Mouse (Mus musculus): Measurements from ENCODE around the gene Aldh1a2.

Aldh1a2 gene

DNA sequence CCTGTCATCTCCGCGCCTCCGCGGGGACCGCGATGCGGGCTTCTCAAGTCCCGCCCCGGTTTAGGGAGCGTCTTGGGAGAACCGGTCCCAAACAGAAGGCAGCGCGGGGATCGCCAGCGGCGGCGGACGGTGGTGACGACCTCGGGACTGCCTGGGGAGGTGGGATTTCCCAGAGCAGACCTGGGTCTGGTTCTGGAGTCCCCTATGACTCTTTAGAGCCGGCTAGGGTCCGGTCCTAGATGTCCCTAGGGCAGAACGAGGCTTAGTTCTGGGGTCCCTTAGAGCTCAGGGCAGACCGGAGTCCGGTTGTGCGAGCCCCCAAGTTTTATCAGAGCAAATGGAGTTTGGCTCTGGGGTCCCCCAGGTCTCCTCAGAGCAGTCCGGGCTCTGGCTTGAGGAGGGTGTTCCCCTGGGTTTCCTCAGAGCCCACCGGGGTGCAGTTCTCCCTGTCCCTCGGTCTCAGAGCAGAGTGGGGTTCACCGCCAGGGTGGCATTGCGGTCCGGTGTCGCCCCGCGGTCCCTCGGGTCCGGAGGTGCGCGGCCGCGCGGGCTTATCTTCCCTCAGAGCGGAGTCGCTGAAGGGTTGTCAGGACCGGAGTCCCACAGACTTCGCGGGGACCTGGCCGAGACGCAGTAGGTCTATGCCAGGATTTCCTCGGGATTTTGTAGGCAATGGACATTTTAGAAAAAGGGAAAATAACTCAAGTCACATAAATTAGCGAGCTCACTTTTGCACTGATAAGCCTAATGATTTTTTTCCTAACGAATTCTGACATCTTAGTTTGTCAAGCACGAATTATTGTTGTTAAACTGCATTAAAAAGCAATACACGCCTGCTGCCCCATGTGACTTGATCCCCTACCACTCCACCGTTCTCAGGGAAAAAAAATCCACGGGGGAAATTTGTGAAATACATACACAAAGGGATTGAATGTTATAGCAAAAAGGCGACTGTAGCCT lies 727 bp downstream of the Aldh1a2 start:
- no peak for DNase-seq (ENCODE audit: low read depth)

DNA sequence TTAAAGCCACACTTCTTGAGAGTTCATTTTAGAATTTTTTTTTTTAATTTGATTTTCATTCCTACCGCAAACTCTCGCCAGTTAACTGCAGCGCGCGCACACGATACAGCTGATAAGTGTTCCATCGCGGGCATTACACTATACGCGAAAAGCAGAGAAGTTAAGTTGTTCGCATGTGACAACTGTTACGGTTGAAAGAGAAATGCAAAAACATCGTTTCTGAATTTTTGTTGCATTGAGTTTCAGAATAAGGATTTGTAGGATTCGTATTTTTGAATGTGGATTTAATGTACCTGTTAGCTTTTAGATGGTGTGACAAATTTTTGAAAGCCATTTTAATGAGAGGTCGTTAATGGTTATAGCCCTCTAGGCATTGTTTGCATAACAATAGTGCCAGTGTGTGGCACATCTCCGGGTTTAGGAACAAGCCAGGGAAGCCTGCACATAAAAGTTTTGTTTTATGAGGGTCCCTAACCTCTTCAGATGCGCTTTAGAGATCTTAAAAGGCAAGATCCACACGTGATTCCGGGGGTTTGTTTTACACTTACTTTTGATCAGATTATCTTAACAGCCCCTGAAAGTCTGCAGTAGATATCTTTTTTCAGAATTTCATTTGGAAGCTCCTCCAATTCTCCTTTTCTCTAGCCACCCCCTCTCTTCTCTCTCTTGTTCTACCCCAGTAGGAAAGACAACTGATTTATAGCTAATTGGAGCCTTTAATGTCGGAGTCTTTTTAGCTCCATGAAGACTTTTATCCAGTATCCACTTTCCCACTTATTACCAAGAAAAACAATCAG lies 1.6 kb downstream of the Aldh1a2 start:
- no peak for DNase-seq (ENCODE audit: low read depth)

DNA sequence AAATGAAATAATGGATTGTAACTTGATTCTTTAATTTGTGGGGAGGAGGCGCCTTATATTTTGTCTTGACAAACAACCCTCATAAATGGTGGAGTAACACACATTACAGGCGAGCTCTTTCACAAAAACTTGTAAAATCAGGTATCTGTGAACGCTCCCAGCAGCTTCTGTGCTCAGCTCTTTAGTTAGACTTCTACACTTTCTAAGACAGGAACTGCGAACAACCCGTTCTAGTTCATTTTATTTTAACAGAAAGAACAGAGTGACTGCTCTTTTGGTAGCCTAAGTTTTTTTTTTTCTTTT lies 2.2 kb downstream of the Aldh1a2 start:
- no peak for DNase-seq (ENCODE audit: low read depth)

DNA sequence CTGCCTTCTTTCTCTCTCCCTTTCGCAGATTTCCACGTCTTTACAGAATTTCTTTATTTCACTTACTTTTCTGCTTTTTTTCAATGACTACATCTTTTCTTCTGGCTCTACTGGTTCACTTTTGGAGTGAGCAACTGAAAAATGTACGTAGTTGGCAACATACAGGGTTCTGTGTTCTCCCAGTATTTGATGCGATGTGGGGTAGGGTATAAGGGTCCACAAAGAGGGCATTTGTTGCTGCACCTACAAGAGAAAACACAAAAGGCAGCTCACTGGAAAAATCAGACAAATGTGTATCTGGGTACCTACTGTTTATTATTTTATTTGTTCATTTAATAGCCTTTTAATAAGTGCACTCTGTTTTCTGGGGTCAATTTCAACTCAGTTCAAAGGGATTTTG lies 3.6 kb downstream of the Aldh1a2 start:
- no peak for DNase-seq (ENCODE audit: low read depth)

DNA sequence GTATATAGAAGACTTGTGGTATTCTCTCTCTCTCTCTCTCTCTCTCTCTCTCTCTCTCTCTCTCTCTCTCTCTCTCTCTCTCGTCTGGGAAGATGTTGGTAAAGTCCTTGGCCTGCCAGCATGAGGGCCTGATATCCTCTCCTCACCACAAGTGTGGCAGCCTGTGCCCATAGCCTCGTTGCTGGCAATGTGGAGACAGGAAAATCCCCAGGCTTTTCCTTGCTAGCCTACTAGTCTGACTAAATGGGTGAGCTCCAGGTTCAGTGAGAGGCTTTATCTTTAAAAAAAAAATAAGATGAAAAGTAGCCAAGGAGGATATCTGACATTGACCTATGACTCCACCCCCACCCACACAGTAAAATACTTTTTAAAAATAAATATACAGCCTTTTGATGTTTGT lies 4.8 kb downstream of the Aldh1a2 start:
- no peak for DNase-seq (ENCODE audit: low read depth)

DNA sequence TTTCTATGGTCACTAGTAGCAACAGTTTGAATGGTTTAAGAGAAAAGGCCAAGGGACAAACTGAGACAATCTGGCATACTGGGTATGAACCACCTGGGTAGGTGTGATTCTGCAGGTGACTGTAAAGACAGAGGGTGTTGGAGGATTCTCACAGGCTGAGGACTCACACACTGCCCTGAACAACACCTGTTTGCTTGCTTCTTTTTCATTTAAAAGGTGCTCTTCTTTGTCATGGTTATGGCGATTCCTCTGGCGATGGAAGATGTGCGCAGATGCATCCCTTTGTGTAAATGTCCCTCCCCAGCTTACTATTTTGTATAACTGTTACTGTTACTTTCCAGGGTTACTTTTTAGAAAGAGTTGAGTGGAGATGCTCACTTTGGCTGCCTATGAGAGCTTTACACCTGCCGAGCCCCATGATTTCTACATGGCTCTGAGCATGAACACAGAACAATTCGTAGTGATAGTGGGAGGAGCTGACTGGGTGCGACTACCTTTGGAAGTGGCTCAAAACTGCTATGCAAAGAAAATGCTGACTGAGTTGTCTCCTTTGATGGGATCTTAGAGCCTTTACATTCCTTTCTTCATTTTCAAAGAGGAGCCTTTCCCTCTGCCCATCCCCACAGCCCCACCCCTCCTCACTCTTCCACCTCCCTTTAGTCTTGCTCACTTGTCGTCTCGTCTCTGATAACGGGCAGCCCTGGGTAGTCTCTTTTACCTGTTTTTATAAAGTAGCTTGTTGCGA lies 11.8 kb downstream of the Aldh1a2 start:
- no peak for DNase-seq (ENCODE audit: low read depth)

DNA sequence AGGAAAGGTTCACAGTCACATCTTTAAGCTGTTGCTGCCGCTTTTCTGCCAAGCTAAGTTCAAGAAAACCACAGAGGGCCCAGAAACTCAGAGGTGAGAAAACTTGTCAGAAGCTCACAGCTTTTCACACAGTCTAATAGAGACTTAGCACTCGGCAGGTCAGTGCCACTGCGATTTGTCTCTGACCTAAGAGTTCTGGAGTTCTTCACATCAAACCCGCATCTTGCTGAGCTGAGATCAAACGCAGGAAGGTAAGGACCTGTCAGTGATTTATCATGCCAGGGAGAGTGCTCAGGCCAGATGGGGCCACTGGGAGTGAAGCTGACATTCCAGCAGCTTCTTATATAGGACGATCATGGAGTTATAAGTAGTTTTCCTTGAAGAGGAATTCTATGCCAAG lies 14.4 kb downstream of the Aldh1a2 start:
- no peak for DNase-seq (ENCODE audit: low read depth)

DNA sequence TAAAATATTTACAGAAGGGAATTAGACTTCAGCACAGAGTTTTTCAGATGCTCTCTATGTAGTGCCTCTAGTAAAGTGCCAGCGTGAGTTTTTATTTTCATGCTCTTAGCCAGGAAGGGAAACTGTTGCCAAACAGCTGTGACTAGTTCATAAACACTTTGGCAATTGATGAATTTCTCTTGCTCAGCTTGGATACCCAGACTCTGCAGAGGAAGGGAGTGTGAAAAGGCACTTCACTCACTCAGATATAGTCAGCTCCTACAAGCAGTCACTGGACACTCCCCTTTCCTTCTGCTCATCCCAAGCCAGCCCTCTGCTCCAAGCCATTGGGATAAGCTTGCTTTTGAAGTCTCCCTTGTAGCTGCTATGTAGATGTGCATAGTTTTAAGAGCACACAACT lies 21.0 kb downstream of the Aldh1a2 start:
- DNase-seq (ENCODE audit: low read depth): peak; percentile 1

DNA sequence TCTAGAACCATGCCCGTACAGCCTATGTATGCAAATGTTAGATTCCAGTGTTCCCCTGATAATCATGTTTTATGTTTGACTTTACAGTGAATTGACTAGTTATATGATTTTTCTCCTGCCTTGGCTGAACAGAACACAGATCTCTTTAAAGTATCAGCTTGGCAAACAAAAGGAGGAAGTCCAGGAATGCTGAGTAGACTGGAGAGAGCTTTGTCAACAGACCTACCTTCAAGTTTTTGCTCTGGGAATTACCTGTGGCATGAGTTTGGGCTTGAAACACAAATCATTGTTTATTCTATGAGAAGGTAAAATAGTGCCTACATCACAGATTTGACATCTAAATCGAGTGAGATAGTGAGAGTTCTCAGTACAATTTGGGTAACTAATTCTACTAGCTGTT lies 24.3 kb downstream of the Aldh1a2 start:
- DNase-seq (ENCODE audit: low read depth): no peak

DNA sequence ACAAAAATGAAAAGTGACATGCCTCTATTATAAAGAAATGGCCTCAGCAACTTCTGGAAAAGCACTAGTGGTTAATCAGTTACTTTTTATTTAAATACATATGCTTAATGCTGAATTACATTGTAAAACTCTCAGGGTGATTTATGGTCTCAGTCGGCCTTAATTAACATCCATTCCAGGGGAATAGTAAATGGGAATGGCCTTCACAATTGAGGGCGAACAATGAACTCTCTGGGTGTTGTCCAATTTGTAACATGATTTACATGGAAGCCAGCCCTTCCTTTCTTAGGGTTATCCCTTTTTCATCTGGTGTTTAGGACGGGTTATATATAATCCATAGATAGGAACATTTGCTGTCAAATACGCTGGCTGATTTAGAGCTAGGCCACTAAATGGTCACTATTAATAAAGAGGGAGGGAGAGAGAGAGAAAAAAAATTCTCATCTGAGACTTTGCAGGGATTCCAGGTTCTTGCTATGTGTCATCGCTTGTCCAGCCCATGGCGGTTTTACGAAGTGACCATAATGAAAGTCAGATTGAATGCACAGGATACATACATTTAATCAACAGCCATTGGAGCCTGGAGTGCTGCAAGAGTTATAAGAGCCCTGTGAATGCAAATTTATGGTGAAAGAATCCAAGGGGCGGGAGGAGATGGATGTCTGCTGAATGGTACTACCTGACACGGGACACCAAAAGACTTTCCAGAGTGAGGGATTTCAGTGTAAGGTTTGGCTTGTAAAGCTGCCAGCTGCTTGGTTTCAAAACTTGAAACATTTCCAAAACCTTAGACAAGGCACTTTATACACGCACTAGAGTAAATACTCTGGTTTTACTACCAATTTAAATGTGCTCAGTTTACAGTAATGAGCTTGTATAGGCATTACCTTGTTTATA lies 26.2 kb downstream of the Aldh1a2 start:
- peak; percentile 3 for DNase-seq (ENCODE audit: low read depth)

DNA sequence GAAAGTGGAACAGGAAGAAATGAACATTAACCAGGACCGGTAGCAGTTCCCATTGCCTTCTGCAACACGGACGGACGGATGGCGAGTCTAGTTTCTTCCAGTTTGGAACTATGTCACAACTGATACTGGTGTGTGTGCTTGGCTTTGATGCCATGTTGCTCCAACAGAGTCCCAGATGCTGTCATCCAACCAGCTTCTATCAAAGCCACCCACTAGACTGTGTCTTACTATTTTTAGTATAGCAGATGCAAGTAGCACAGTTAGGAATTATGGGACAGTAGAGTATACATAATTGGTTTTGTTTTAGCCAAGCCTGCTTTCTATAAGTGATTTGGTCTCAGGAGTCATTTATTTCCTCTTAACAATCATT lies 26.8 kb downstream of the Aldh1a2 start:
- DNase-seq (ENCODE audit: low read depth): no peak

DNA sequence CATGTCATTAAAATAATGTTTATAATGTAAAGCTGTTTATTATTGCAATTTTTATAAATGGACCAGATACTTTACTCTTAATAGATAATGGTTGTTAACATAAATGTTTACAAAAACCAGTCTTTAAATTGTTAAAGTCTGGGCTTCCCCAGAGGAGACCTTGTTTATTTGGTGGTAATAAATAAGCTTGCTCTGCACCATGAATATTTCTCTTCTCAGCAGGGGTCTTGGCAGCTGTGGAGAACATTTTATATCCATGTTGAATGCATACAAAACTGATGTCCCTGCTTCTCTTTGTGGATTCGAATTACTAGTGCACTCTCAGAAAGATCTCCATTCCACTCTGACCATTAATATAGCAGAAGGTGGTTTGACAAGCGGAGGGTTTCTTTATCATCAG lies 38.8 kb downstream of the Aldh1a2 start:
- no peak for DNase-seq (ENCODE audit: low read depth)

DNA sequence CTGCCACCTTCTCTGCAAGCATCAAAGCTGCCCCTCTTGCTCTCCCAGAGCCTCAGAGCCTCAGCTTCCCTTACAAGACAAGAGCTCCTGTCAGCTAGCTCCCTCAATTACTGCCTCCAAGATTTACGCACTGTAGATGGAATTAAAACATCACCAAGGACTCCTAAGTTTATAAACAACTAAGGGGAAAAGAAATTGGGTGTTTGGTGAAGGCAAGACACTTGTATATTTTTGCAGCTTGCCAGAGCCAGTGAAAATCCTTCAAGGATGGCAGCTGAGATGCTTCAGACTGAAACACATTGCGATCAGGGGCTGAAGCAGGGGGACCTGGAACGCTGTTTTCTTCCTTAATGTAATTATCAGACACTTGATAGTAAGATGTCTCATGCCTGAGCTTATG lies 47.1 kb downstream of the Aldh1a2 start:
- no peak for DNase-seq (ENCODE audit: low read depth)

DNA sequence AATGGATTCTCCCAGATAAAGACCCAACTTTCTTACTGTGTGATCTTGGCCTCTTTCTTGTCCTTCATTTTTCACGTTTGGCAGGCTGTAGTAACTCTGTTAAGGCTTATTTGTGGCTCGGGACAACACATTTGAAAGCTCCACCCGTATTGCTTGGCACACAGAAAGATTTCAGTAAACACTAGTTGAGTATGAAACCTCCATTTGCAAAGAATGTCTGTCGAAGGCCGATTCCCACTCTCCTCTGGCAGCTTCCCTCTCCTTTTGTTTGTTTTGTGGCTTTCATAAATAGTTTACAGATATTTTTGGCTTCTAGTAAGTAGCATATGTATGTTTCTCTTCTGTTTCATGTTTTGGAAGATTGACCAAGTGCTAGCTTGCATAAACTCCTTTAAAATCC lies 54.1 kb downstream of the Aldh1a2 start:
- DNase-seq (ENCODE audit: low read depth): peak; percentile 3

DNA sequence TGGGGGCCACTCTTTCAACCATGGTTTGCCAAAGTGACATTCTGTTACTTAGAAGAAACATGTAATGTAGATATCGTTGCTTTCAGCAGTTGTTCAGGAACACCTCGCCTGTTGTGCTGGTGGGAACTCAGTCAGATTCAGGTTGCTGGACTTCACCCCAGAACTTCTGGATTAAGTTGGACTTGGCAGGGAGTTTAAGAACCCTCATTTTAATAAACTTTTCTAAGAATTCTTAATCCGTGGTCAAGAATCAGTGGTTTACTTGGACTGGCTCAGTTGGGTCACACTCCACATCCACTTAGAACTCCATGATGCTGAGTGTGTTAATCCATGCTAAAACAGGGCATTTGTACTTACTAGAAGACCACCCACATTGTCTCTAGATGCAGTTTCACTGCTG lies 54.6 kb downstream of the Aldh1a2 start:
- no peak for DNase-seq (ENCODE audit: low read depth)

DNA sequence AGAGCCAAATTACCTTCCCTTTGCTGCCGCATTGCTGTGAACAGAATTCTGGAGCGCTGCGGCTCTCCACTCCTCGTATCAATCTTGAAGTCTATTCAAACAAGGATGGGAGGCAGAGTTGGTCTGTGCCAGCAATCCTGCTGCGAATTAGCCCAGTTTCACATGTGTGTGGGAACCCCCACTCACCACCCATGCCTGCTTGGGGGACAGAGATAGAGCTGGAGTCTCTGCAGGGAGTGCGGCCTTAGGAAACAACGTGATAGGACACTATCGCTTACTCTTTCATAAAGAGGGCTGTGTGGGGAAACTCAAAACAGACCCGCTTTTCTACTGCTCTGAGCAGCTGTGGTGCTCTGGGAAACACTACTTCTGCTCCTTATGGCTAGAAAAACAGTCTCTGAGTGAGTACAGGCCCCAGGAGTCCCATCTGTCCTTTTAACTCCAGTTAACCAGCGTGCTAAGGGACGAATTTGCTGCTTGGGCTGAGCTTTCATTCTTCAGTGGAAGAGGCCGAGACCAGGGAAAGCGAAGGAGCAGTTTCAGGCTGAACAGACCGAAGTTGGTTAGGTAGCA lies 60.6 kb downstream of the Aldh1a2 start:
- no peak for DNase-seq (ENCODE audit: low read depth)

DNA sequence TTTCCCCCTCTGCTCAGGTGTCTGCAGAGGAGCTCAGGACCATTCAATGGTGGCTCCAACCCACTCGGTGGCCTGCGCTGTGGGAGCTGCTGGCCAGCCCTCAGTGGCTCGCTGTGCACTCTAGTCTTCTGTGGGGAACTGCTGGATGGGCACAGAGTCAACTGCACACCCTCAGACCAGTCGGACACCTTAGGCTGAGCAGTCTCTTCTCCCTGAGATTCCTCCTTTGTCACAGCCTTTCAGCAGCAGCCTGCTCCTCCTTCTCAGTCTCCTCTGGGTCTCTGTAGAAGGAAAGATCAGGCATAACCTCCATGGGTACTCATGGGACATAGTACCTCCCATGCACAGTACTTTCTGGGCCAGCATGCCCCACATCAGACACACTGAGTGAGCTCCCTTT lies 63.2 kb downstream of the Aldh1a2 start:
- no peak for DNase-seq (ENCODE audit: low read depth)

DNA sequence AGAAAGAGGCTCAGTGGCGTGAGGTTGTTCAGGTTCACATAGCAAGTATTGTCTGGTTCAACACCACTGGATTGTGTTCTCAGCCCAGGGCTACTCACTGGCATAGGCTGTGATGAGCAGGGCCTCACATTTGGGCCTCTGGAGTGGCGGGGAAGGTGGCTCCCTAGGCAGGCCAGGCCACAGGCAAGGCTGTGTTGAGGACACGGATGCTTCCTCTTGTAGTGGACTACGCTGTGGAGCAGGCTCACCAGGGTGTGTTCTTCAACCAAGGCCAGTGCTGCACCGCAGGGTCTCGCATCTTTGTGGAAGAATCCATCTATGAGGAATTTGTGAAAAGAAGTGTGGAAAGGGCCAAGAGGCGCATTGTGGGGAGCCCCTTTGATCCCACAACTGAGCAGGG lies 67.6 kb downstream of the Aldh1a2 start:
- DNase-seq (ENCODE audit: low read depth): no peak

DNA sequence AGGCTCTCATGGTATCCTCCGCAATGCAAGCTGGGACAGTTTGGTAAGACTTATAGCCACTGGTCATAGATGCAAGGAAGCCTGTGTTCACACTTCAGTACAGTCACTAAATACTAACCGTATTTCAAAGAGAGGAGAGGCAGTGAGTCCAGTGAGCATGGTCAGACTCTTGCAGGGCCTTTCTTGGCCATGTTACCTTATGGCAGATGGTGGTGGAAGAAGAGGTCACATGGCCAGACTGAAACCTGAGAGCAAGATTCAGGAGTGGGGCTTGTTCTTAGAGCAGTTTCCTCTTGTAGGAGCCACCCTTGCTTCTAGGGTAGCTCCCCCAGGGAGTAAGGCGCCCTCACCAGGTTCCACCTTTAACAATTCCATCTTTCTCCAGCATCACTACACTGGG lies 69.6 kb downstream of the Aldh1a2 start:
- no peak for DNase-seq (ENCODE audit: low read depth)

DNA sequence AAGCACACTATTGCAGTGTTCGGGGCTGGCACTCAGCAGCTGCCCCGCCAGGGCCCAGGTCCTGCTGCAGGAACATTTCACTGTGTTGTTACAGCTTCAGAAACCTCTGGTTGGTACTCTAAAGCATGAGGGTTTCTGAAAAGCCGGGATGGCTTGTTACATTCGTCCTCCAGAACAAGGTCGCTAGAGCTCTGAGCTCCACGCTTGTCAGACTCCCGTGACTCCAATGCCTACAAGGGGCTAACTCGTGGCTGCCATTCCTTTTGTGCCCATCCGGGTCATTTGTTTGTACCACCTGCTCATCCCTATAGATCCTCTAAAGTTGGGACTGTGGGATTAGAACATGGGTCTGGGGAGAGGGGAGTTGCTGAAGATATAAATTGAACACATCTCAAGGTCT lies 70.8 kb downstream of the Aldh1a2 start:
- no peak for DNase-seq (ENCODE audit: low read depth)

DNA sequence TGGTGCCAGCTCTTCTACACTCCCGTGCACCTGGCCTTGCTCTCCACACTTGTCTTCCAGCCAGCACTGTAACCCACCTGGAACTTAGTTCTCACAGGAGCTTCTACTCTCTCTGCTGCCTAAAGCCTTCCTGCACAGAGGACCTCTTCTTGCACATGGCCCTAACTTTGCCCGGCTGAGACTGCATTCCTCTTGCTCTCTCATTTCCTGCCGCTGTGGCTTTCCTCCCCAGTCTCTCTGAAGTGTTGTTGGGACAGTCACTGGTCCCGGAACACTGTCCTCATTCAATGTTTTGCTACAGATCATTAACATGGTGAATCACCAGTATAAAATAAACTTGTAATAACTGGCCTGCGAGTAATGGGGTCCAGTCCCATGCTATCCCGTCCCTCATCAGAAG lies 73.1 kb downstream of the Aldh1a2 start:
- DNase-seq (ENCODE audit: low read depth): no peak
